Mouse (Mus musculus) heart, postnatal 0 days (tissue): ENCODE measurements around the gene Egflam. TPM values are rescaled to one million over a fixed set of nuclear protein-coding genes. Genes with fewer than 3 reads are reported as not detected.

Experiments used
- ATAC-seq: fragments of 200-750 bp; cut with Nextera tagmentation; 2 replicates; pipeline ENCODE4 v1.8.0; 2017; ENCODE audit warnings: low read depth, moderate number of reproducible peaks, moderate library complexity; ENCODE audit not compliant: insufficient read depth
- DNase-seq: peaks from one replicate; pipeline ENCODE4 v3.0.0-alpha.2; 2016; ENCODE audit warnings: low spot score
- H3K27ac ChIP-seq: fragments of 300-500 bp; sonication (generic); 2 replicates; pipeline ENCODE4 v1.5.1; 2014; ENCODE audit warnings: low read depth, mild to moderate bottlenecking
- H3K27me3 ChIP-seq: fragments of 300-500 bp; sonication (generic); 2 replicates; pipeline ENCODE4 v1.6.1; 2014; ENCODE audit warnings: low read length, mixed read lengths; ENCODE audit not compliant: control insufficient read depth, insufficient read depth
- H3K36me3 ChIP-seq: fragments of 300-500 bp; sonication (generic); replicated peaks from 2 replicates; pipeline ENCODE4 v1.6.1; 2014; ENCODE audit warnings: low read length, mixed read lengths; ENCODE audit not compliant: control insufficient read depth, insufficient read depth
- H3K4me1 ChIP-seq: fragments of 300-500 bp; sonication (generic); 2 replicates; pipeline ENCODE4 v1.6.1; 2014; ENCODE audit warnings: antibody characterized with exemption; ENCODE audit not compliant: control insufficient read depth, insufficient read depth
- H3K4me2 ChIP-seq: fragments of 300-500 bp; sonication (generic); 2 replicates; pipeline ENCODE4 v1.6.1; 2014; ENCODE audit warnings: low read depth, mild to moderate bottlenecking, low read length, moderate library complexity
- H3K4me3 ChIP-seq: fragments of 300-500 bp; sonication (generic); 2 replicates; pipeline ENCODE4 v1.5.1; 2014; ENCODE audit warnings: low read depth, low read length
- H3K9ac ChIP-seq: fragments of 300-500 bp; sonication (generic); replicated peaks from 2 replicates; pipeline ENCODE4 v1.6.1; 2014; ENCODE audit warnings: low read depth, low read length, mixed read lengths
- H3K9me3 ChIP-seq: fragments of 300-500 bp; sonication (generic); replicated peaks from 2 replicates; pipeline ENCODE4 v1.6.1; 2016; ENCODE audit warnings: low read length; ENCODE audit not compliant: control insufficient read depth
- CTCF ChIP-seq: IDR thresholded peaks from 2 replicates; pipeline ENCODE4 v1.5.1; 2016; ENCODE audit warnings: antibody characterized with exemption, control low read depth, low read depth
- EP300 ChIP-seq: IDR thresholded peaks from 2 replicates; pipeline ENCODE4 v1.6.1; 2016; ENCODE audit warnings: antibody characterized with exemption, low read depth
- WGBS: fragments of 180-500 bp; shearing (Covaris S2); extraction: QIAGEN DNeasy Blood & Tissue Kit; methylation state at CpG from one replicate; pipeline ENCODE4 v1.1.7; 2014; 5-methylcytosine and 5-hydroxymethylcytosine counted together
- polyA plus RNA-seq: library from polyadenylated mRNA; unstranded; fragments of >200 nt; fragmentation: Nextera tagmentation; extraction: Ambion mirVana; gene quantifications from 2 replicates; pipeline ENCODE4 v1.2.1, GENCODE M21; 2015
- total RNA-seq: library from RNA; depleted of rRNA; stranded (reverse); fragments of >200 nt; gene quantifications from 2 replicates; pipeline ENCODE4 v1.2.3, GENCODE M21; 2014; ENCODE audit warnings: low replicate concordance

Egflam gene
- total and polyA plus RNA-seq, 2 experiments from 2014 or later, result 2.8 to 10.2 TPM

DNA sequence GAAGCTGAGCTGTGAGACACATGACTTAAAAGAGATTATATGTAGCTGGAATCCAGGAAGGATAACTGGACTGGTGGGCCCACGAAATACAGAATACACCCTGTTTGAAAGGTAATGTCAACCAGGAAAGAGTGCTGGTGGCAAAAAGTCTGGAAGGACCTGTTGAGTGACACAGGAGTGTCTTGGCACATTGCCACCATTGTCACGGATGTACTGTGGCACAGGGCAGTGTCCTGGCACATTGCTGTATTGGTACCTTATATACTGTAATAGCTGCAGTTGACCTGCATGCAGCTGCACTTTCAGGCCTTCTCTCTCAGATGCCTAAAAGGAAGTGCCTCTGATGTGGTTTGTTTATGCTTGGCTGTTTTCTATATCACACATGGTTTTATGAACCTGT is 225.3 kb downstream of the Egflam start:
- Histone ChIP-seq H3K9ac (no peak overlapping the region), H3K4me1 (no peaks in the 10 kb centered on the region), H3K27me3 (no peaks in the 10 kb centered on the region), H3K4me2 (no peak overlapping the region), H3K4me3 (no peak overlapping the region), H3K27ac (peak overlapping the region; percentile 65), H3K36me3 (peaks cover 69% of the 10 kb centered on the region), H3K9me3 (no peaks in the 10 kb centered on the region)
- TF ChIP-seq EP300 (no peak), CTCF (no peak)
- ATAC-seq, result peak; percentile 86
- no peak for DNase-seq
- WGBS, result 14% methylated on average over 2 of the region's 2 CpGs

DNA sequence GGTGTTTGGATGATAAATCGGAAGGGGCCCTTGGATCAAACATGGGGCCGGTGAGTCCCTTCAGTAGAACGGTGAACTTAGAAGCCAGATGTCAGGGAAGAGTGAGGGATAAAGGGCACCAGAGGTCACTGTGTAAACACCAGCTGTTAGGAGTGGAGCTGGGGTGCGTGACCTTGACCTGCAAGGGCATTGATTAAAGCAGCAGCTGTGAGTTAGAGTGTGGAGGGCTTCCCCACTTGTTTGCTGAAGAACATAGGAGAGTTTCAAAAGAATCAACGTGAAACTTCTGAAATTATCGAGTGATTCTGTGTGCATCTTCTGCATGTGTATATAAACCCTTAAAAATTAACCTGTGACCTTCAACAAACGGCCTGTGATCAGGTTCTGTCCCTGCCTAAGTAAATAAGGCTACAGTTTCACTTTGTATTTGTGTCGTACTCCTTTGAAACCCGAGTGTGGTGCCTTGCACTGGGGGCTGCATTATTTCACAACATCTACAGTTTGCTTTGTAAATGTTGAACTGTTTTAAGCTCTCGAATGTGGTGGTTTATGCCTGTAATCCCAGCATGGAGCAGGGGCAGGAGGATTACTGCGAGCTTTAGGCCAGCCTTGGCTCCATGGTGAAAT is 230.2 kb downstream of the Egflam start:
- Histone ChIP-seq H3K27me3 (no peaks in the 10 kb centered on the region), H3K9ac (no peak overlapping the region), H3K4me3 (no peak overlapping the region), H3K27ac (no peak overlapping the region), H3K4me1 (no peaks in the 10 kb centered on the region), H3K9me3 (no peaks in the 10 kb centered on the region), H3K36me3 (peaks cover 69% of the 10 kb centered on the region), H3K4me2 (no peak overlapping the region)
- WGBS, result 73% methylated on average over 11 of the region's 11 CpGs
- ATAC-seq (no peak), DNase-seq (no peak)
- TF ChIP-seq CTCF (no peak), EP300 (no peak)

DNA sequence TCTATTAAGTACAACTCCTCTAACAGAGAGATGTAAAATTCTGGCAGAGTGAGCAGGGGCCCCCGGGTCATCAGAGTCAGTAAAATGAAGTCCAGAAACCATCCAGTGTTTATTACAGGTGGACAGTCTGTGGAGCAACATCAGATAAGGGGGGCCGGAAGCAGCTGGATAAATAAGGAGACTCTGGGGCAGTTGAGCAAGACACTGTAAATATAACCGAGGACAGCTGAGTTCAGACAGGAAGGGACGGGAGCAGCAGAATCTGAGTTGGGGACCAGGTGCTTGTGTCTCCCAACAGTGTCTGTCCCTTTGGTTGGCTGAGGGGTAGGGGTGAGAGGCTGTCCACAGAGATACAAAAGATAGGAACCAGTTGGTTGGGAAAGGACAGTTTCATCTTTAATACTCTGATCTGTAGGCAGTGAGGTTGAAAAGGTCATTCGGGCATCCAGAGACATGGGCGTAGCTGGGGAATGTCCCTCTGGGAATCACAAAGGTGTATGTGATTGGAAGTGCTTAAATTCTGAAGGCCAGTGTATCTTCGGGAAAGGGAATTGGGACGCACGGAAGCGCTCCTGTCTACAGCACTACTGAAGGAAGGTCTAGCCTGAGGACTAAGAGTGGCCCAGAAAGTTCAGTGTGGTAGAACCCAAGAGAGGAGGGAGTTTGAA is 230.8 kb downstream of the Egflam start:
- peaks cover 69% of the 10 kb centered on the region for H3K36me3 ChIP-seq
- TF ChIP-seq CTCF (no peak), EP300 (no peak)

DNA sequence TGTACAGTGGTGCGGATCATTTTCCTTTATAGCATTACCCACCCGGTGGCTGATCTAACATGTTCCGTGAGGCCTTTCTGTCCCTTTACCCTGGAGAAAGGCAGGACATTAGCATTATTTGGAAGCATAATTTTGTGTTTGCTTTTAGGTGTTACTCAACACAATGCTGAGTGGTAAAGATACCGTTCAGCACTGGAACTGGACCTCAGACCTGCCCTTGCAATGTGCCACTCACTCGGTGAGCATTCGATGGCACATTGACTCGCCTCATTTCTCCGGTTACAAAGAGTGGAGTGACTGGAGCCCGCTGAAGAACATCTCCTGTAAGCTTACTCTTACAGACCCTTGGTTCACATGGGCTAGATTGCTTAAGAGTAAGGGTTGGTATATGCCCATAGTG is 231.5 kb downstream of the Egflam start:
- ATAC-seq, result no peak
- no peak for DNase-seq
- H3K4me1 ChIP-seq, result peaks cover 4% of the 10 kb centered on the region; the same call in 1 of the 2 replicates
- H3K4me2 ChIP-seq, result no peak overlapping the region
- no peaks in the 10 kb centered on the region for H3K9me3 ChIP-seq
- 93% methylated on average over 9 of the region's 9 CpGs for WGBS
- peaks cover 68% of the 10 kb centered on the region for H3K36me3 ChIP-seq
- no peak overlapping the region for H3K9ac ChIP-seq
- TF ChIP-seq CTCF, result no peak
- no peak for TF ChIP-seq EP300
- H3K4me3 ChIP-seq, result no peak overlapping the region
- H3K27ac ChIP-seq, result no peak overlapping the region
- H3K27me3 ChIP-seq, result no peaks in the 10 kb centered on the region

More for the DNA sequence above, 230.8 kb downstream of the Egflam start:
- H3K9ac ChIP-seq, result no peak overlapping the region
- ATAC-seq (no peak), DNase-seq (no peak)
- no peaks in the 10 kb centered on the region for H3K9me3 ChIP-seq
- no peak overlapping the region for H3K27ac ChIP-seq
- no peaks in the 10 kb centered on the region for H3K27me3 ChIP-seq
- H3K4me3 ChIP-seq, result no peak overlapping the region
- H3K4me2 ChIP-seq, result no peak overlapping the region
- peaks cover 4% of the 10 kb centered on the region; the same call in 1 of the 2 replicates for H3K4me1 ChIP-seq
- WGBS, result 84% methylated on average over 10 of the region's 10 CpGs

DNA sequence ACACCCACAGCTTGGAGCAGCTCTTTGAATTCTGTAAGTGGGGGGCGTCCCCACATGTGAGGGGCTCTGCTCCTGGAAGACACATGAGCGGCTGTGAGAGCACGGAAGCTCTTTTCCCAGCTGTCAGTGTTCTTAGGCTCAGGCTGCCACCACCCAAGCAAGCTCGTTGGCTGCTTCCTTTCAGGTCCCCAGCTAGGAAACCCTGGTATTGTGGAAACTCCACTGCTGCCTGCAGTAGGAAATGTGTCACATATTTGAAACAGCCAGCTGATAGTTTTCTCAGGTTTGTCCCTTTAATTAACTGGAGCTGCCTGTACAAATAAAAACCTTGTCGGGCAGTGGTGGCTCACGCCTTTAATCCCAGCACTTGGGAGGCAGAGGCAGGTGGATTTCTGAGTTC is 234.3 kb downstream of the Egflam start:
- H3K9ac ChIP-seq, result peak overlapping the region; percentile 22; the same call in 1 of the 2 replicates
- H3K27me3 ChIP-seq, result no peaks in the 10 kb centered on the region
- TF ChIP-seq CTCF (no peak), EP300 (no peak)
- peaks cover 7% of the 10 kb centered on the region for H3K4me1 ChIP-seq
- H3K9me3 ChIP-seq, result no peaks in the 10 kb centered on the region
- H3K27ac ChIP-seq, result peak overlapping the region; percentile 47
- no peak overlapping the region for H3K4me2 ChIP-seq
- ATAC-seq (no peak), DNase-seq (no peak)
- H3K4me3 ChIP-seq, result no peak overlapping the region
- WGBS, result 61% methylated on average over 6 of the region's 6 CpGs
- H3K36me3 ChIP-seq, result peaks cover 61% of the 10 kb centered on the region

DNA sequence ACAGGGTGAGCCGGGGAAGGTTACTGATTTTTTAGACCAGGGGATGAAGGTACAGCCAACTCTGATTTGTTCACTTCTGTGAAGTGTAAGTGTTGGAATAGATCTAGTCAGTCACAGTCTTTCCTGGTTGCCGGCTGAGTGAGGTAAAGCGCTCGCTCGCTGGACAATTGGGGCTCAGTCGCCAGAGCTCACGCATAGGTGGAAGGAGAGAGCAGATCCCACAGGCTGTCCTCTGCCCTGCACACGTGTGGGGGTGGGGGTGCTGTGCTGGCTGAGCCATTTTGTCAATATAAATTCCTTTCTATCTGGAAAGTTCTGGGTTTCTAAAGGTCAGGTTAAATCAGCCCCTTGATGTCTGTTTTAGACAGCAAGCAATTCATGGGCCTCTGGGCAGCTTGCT is 237.9 kb downstream of the Egflam start:
- no peaks in the 10 kb centered on the region for H3K9me3 ChIP-seq
- TF ChIP-seq EP300 (no peak), CTCF (no peak)
- DNase-seq (no peak), ATAC-seq (no peak)
- no peaks in the 10 kb centered on the region for H3K27me3 ChIP-seq
- H3K27ac ChIP-seq, result no peak overlapping the region
- no peak overlapping the region for H3K9ac ChIP-seq
- no peak overlapping the region for H3K4me2 ChIP-seq
- peaks cover 62% of the 10 kb centered on the region for H3K36me3 ChIP-seq
- WGBS, result 88% methylated on average over 8 of the region's 8 CpGs
- no peak overlapping the region for H3K4me3 ChIP-seq
- H3K4me1 ChIP-seq, result peaks cover 12% of the 10 kb centered on the region
